Mouse (Mus musculus) limb, embryonic 14.5 days (tissue): ENCODE data around the gene Zfp992. TPM values are rescaled to one million over a fixed set of nuclear protein-coding genes. Genes with fewer than 3 reads are reported as not detected.
A peak's percentile ranks its signal among the peaks of the same experiment; 100 is the strongest.
"Not testable (repeated sequence)": the region's sequence is repeated elsewhere in the genome, so short reads cannot be mapped to it uniquely, and the experiment has no call there.

ENCODE experiments used
- ATAC-seq: fragments of 200-750 bp; cut with Nextera tagmentation; 2 replicates; pipeline ENCODE4 v1.8.0; 2017; ENCODE audit warnings: low read depth, moderate number of reproducible peaks, moderate TSS enrichment; ENCODE audit not compliant: low FRiP score
- DNase-seq: peaks from one replicate; pipeline ENCODE4 v3.0.0-alpha.2; 2015; ENCODE audit warnings: low spot score
- H3K27ac ChIP-seq: fragments of 300-500 bp; sonication (generic); replicated peaks from 2 replicates; pipeline ENCODE4 v1.5.1; 2014; ENCODE audit warnings: low read depth, mild to moderate bottlenecking, low read length, moderate library complexity, mixed read lengths
- H3K27me3 ChIP-seq: fragments of 300-500 bp; sonication (generic); 2 replicates; pipeline ENCODE4 v1.6.1; 2014; ENCODE audit warnings: low read length, mixed read lengths; ENCODE audit not compliant: control insufficient read depth, insufficient read depth
- H3K36me3 ChIP-seq: fragments of 300-500 bp; sonication (generic); 2 replicates; pipeline ENCODE4 v1.6.1; 2014; ENCODE audit warnings: mild to moderate bottlenecking, low read length, moderate library complexity, mixed read lengths; ENCODE audit not compliant: control insufficient read depth, insufficient read depth
- H3K4me1 ChIP-seq: fragments of 300-500 bp; sonication (generic); 2 replicates; pipeline ENCODE4 v1.6.1; 2014; ENCODE audit warnings: antibody characterized with exemption, low read length, mixed read lengths; ENCODE audit not compliant: control insufficient read depth, insufficient read depth
- H3K4me2 ChIP-seq: fragments of 300-500 bp; sonication (generic); replicated peaks from 2 replicates; pipeline ENCODE4 v1.6.1; 2014; ENCODE audit warnings: low read depth, mild to moderate bottlenecking, low read length, moderate library complexity; ENCODE audit not compliant: severe bottlenecking
- H3K4me3 ChIP-seq: fragments of 300-500 bp; sonication (generic); replicated peaks from 2 replicates; pipeline ENCODE4 v1.5.1; 2014; ENCODE audit warnings: low read length
- H3K9ac ChIP-seq: fragments of 300-500 bp; sonication (generic); 2 replicates; pipeline ENCODE4 v1.6.1; 2014; ENCODE audit warnings: mild to moderate bottlenecking, low read depth, low read length, moderate library complexity; ENCODE audit not compliant: severe bottlenecking
- H3K9me3 ChIP-seq: fragments of 300-500 bp; sonication (generic); 2 replicates; pipeline ENCODE4 v1.6.1; 2016; ENCODE audit warnings: low read length; ENCODE audit not compliant: control insufficient read depth
- POLR2A ChIP-seq: fragments of 200-500 bp; IDR thresholded peaks from 2 replicates; pipeline ENCODE4 v1.8.0; 2012; ENCODE audit warnings: inconsistent platforms, mild to moderate bottlenecking, moderate library complexity, borderline replicate concordance; ENCODE audit not compliant: insufficient read depth, insufficient read length; ENCODE audit errors: extremely low read depth
- WGBS: fragments of 180-500 bp; shearing (Covaris S2); extraction: QIAGEN DNeasy Blood & Tissue Kit; methylation state at CpG from one replicate; pipeline ENCODE4 v1.1.7; 2014; 5-methylcytosine and 5-hydroxymethylcytosine counted together
- polyA plus RNA-seq, 2 experiments: library from polyadenylated mRNA; depleted of rRNA in 1 of 2; stranded (reverse) in 1 of 2; unstranded in 1 of 2; fragments of >200 nt; fragmentation: Nextera tagmentation in 1 of 2; extraction: Ambion mirVana in 1 of 2; gene quantifications; 2 replicates each; pipeline versions ENCODE4 v1.2.1 to v1.2.3; 2012 to 2014

Gene Zfp992
- polyA plus RNA-seq, 2 experiments, result 2.4 to 4.1 TPM

DNA sequence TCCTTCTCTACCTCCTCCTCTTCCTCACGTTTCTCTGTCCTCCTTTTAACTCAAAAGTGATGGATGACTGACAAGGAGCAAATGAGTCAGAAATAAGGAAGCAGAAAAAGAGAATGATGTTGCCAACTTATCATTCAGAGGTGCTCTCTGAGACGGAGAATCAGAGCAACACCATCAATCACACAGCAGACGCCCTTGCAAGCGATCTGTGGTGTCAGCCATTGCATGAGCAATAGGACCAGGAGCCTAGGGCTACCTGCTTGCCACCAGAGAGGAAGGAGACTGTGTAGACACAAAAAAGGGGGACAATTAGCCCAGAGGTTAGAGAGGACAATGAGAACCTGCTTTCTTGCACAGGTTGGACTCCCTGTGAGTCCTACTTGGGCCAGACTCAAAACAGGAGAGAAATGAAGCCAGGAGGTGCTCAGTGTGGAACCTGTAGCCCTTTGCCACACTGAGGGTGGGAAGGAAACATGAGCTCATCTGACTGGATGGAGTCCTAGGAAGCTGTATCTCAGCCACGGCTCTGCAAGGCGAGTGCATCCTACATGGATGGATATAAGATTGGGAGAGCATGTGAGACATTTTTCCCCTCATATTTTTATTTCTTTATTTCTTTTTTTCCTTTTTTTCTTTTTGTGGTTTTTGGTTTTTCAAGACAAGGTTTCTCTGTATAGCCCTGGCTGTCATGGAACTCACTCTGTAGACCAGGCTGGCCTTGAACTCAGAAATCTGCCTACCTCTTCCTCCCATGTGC lies 36.5 kb downstream of the Zfp992 start:
- H3K27me3 ChIP-seq, DNase-seq, H3K4me3 ChIP-seq, H3K9ac ChIP-seq, H3K36me3 ChIP-seq, ATAC-seq, H3K4me1 ChIP-seq, H3K27ac ChIP-seq, H3K4me2 ChIP-seq: not testable (repeated sequence)
- WGBS, result 74% methylated on average over 6 of the region's 6 CpGs
- H3K9me3 ChIP-seq, result peaks cover 52% of the 10 kb centered on the region

- not testable (repeated sequence) for H3K36me3 ChIP-seq, H3K27ac ChIP-seq, H3K4me3 ChIP-seq, H3K27me3 ChIP-seq, H3K9ac ChIP-seq, H3K4me1 ChIP-seq, H3K4me2 ChIP-seq, DNase-seq
- 64% methylated on average over 1 of the region's 1 CpGs for WGBS
- ATAC-seq, result peak; percentile 13; the same call in 1 of the 2 replicates
- peaks cover 44% of the 10 kb centered on the region for H3K9me3 ChIP-seq
Measured at GRCm38 (mm10) chr4:146486753-146487152, 37.9 kb downstream of the Zfp992 start.

- H3K4me1 ChIP-seq, H3K27me3 ChIP-seq, H3K4me2 ChIP-seq, DNase-seq, ATAC-seq, H3K36me3 ChIP-seq, H3K9ac ChIP-seq, H3K27ac ChIP-seq, H3K4me3 ChIP-seq: not testable (repeated sequence)
- WGBS, result 71% methylated on average over 4 of the region's 4 CpGs
- H3K9me3 ChIP-seq, result peaks cover 49% of the 10 kb centered on the region
Measured at GRCm38 (mm10) chr4:146489196-146489595, 40.4 kb downstream of the Zfp992 start.

DNA sequence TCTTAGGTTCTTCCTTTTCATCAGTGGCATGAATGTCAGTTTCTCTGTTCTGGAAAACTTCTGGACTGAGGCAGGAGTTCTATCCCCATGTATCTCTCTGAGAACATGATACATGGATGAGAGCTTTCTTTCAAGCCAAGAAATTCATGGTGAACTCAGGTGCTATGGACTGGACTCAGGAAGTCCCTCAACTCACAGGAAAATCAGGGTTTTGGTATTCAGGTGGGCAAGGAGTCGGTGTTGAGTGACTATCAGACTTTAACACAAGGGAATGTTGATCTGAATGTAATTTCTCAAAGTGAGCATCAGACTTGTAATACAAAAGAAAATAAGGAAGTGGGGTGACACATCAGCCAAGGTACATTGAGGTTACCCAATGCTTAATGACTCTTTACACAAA lies 43.2 kb downstream of the Zfp992 start:
- not testable (repeated sequence) for H3K4me3 ChIP-seq, H3K4me1 ChIP-seq, H3K27me3 ChIP-seq, H3K4me2 ChIP-seq, H3K36me3 ChIP-seq, ATAC-seq, H3K27ac ChIP-seq, H3K9ac ChIP-seq, DNase-seq
- 77% methylated on average over 1 of the region's 1 CpGs for WGBS
- H3K9me3 ChIP-seq, result peaks cover 47% of the 10 kb centered on the region

DNA sequence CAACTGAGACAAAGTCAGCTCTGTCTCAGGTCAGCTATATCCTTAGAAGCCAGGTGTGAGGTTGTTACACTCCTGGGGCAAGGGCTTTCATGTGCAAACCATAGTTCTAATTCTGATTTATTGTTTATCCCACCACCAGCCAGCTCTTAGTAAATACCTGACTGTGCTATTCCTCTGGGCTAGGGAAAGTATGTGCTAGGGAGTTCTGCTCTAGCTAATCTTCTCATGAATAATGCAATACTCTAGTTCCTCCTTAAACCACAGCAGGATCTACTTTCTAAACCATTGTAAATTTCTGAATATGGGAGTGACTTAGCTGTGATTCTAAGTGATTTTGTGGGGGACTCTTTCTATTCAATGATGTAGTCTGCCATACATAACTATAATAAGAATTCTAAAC lies 43.6 kb downstream of the Zfp992 start:
- no peak overlapping the region for H3K4me2 ChIP-seq
- ATAC-seq (no peak), DNase-seq (no peak)
- no peaks in the 10 kb centered on the region for H3K4me1 ChIP-seq
- H3K36me3 ChIP-seq, result no peaks in the 10 kb centered on the region
- H3K9ac ChIP-seq, result no peak overlapping the region
- no peak overlapping the region for H3K4me3 ChIP-seq
- H3K27ac ChIP-seq, result no peak overlapping the region
- H3K27me3 ChIP-seq, result no peaks in the 10 kb centered on the region
- no peak for TF ChIP-seq POLR2A
- peaks cover 47% of the 10 kb centered on the region for H3K9me3 ChIP-seq

DNA sequence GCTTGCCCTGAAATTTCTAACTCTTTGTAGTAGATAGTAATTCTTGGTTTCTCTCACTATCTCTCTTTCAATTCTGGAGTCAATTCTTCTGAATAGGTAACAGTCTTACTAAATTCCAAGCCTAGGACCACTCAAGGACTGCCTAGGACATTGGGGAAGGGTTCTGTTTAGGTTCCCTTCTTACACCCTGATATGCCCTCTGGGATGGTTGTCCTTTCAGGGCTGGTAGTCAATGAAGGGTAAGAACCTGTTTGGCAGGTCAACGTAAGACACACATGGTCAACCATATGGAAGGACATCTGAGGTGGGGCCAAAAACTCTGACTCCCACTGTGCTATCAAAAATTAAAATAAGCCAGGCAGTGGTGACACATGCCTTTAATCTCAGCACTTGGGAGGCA lies 44.0 kb downstream of the Zfp992 start:
- no peak for ATAC-seq

GRCm38 (mm10) chr4:146493319-146493907 lies 44.6 kb downstream of the Zfp992 start:
- H3K9me3 ChIP-seq, result peaks cover 53% of the 10 kb centered on the region
- 83% methylated on average over 6 of the region's 6 CpGs for WGBS

More for the DNA sequence above, 44.0 kb downstream of the Zfp992 start:
- Histone ChIP-seq H3K9me3 (peaks cover 50% of the 10 kb centered on the region), H3K36me3 (no peaks in the 10 kb centered on the region), H3K4me3 (no peak overlapping the region), H3K4me2 (no peak overlapping the region), H3K27me3 (no peaks in the 10 kb centered on the region), H3K27ac (no peak overlapping the region), H3K4me1 (no peaks in the 10 kb centered on the region), H3K9ac (no peak overlapping the region)
- WGBS, result 50% methylated on average over 1 of the region's 1 CpGs
- no peak for TF ChIP-seq POLR2A
- DNase-seq, result no peak

More at GRCm38 (mm10) chr4:146493319-146493907, 44.6 kb downstream of the Zfp992 start:
- not testable (repeated sequence) for H3K4me2 ChIP-seq, H3K4me3 ChIP-seq, H3K4me1 ChIP-seq, H3K9ac ChIP-seq, DNase-seq, H3K27ac ChIP-seq, H3K36me3 ChIP-seq, H3K27me3 ChIP-seq
- ATAC-seq, result peak; percentile 31; the same call in 1 of the 2 replicates
